Mouse (Mus musculus) ES-E14 (cell line): Measurements from ENCODE around the gene Polg. TPM values are rescaled to one million over a fixed set of nuclear protein-coding genes. Genes with fewer than 3 reads are reported as not detected.

Source experiments
- DNase-seq: peaks from one replicate; pipeline ENCODE4 v3.0.0-alpha.2; 2013; ENCODE audit warnings: low read depth, low spot score
- H3K27ac ChIP-seq: 2 replicates; pipeline ENCODE4 v1.5.1; 2012; ENCODE audit warnings: low read depth, mild to moderate bottlenecking, low read length, moderate library complexity, mixed read lengths; ENCODE audit not compliant: poor library complexity, insufficient read depth, severe bottlenecking
- H3K36me3 ChIP-seq: 2 replicates; pipeline ENCODE4 v1.6.1; 2012; ENCODE audit warnings: mild to moderate bottlenecking, low read length, moderate library complexity, mixed read lengths; ENCODE audit not compliant: control insufficient read depth, poor library complexity, insufficient read depth, severe bottlenecking
- H3K4me1 ChIP-seq, 2 experiments: fragments of 150-350 bp in 1 of 2; sonication (generic) in 1 of 2; 2 replicates each; pipeline ENCODE4 v1.6.1; 2012; ENCODE audit warnings: low read length in 2 of 2, mild to moderate bottlenecking in 1 of 2, mixed read lengths in 1 of 2; ENCODE audit not compliant: control insufficient read depth in 2 of 2, insufficient read depth in 2 of 2, poor library complexity in 1 of 2
- H3K4me3 ChIP-seq, 2 experiments: fragments of 150-350 bp in 1 of 2; sonication (generic) in 1 of 2; 2 replicates each; pipeline ENCODE4 v1.5.1; 2012; ENCODE audit warnings: low read length in 2 of 2, low read depth in 1 of 2, mild to moderate bottlenecking in 1 of 2, mixed read lengths in 1 of 2; ENCODE audit not compliant: insufficient read depth in 1 of 2, poor library complexity in 1 of 2, severe bottlenecking in 1 of 2
- H3K9ac ChIP-seq: 2 replicates; pipeline ENCODE4 v1.6.1; 2012; ENCODE audit warnings: low read depth, mild to moderate bottlenecking, low read length, mixed read lengths; ENCODE audit not compliant: poor library complexity, insufficient read depth, severe bottlenecking
- H3K9me3 ChIP-seq: fragments of 150-350 bp; sonication (generic); 2 replicates; pipeline ENCODE4 v1.6.1; 2012; ENCODE audit warnings: low read depth, mild to moderate bottlenecking, low read length; ENCODE audit not compliant: control insufficient read depth, insufficient read depth
- CHD2 ChIP-seq: IDR thresholded peaks from 2 replicates; pipeline ENCODE4 v1.6.1; 2014; ENCODE audit warnings: mild to moderate bottlenecking, low read depth, low read length, inconsistent platforms
- HCFC1 ChIP-seq: IDR thresholded peaks from 2 replicates; pipeline ENCODE4 v1.6.1; 2012; ENCODE audit warnings: low read length, inconsistent platforms, borderline replicate concordance; ENCODE audit not compliant: insufficient read depth
- MAFK ChIP-seq: IDR thresholded peaks from 2 replicates; pipeline ENCODE4 v1.6.1; 2014; ENCODE audit warnings: mild to moderate bottlenecking, low read depth, low read length, inconsistent platforms; ENCODE audit not compliant: insufficient read depth
- ZC3H11A ChIP-seq: IDR thresholded peaks from 2 replicates; pipeline ENCODE4 v1.6.1; 2012; ENCODE audit warnings: low read depth, mild to moderate bottlenecking, inconsistent platforms, low read length, borderline replicate concordance
- ZNF384 ChIP-seq: IDR thresholded peaks from 2 replicates; pipeline ENCODE4 v1.6.1; 2012; ENCODE audit warnings: low read depth, low read length, inconsistent platforms
- in situ Hi-C, 2 experiments: fragments of 600-800 bp; cut with MboI; formaldehyde crosslinking; loops; one replicate each; pipeline ENCODE4 v1.15.1; 2025; ENCODE audit warnings: low sequenced_read_pairs in 2 of 2, inconsistent platforms in 1 of 2; ENCODE audit not compliant: unreplicated experiment in 2 of 2
- total RNA-seq: library from RNA; depleted of rRNA; stranded (reverse); fragments of 300-350 nt; gene quantifications from 2 replicates; pipeline ENCODE4 v1.2.3, GENCODE M21; 2012

The Polg gene
- total RNA-seq, 1 experiment = 163 TPM

DNA sequence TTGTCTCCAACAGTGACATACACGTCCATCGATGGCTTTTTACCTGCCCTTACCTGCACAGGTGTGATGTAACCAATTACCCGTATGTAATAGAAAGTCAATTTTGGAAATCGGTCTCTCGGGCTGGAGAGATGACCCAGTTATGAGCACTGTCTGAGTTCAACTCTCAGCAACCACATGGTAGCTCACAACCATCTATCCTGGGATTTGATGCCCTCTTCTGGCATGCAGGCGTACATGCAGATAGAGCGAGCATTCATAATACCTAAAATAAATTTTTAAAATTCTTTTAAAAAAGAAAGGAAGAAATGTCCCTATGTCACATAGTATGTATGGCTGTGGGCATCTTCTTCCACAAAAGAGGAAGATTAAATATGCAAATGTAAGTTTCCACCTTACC lies 5.3 kb upstream of the Polg start:
- DNase-seq = no peak
- TF ChIP-seq ZC3H11A (no peak), CHD2 (no peak), MAFK (no peak), HCFC1 (no peak), ZNF384 (no peak)
- Histone ChIP-seq H3K4me3 (no peak overlapping the region), H3K36me3 (peaks cover 7% of the 10 kb centered on the region; the same call in 1 of the 2 replicates), H3K9ac (0 out of 2 replicates have a peak overlapping the region, but pooled peaks have one; percentile 28), H3K27ac (no peak overlapping the region), H3K4me1 (peaks cover 8 to 41% of the 10 kb centered on the region in 2 experiments), H3K9me3 (no peaks in the 10 kb centered on the region)
- in situ Hi-C loops = no loop called here

DNA sequence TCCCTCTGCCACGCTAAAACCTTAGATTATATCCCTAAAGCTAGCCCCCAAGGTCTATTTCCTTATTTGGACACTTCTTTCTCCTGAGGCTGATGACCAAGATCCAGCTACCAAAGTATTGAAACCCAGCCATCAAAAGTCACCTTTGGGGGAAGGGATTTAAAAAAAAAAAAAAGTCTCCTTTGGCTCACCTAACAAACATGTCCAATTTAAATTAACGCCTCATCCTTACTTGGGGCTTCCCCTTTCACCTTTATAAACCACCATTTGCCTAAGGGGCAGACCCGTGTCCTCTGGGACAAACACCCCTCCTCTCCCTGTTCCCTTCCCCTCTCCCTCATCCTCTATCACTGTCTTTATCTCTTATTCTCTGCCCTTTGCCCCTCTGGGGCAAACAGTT lies 4.6 kb upstream of the Polg start:
- DNase-seq = no peak
- Histone ChIP-seq H3K9ac (no peak overlapping the region), H3K27ac (no peak overlapping the region), H3K36me3 (peaks cover 5% of the 10 kb centered on the region; the same call in 1 of the 2 replicates), H3K9me3 (no peaks in the 10 kb centered on the region), H3K4me1 (peaks cover 2 to 37% of the 10 kb centered on the region in 2 experiments; a peak in 3 of 4 replicates), H3K4me3 (no peak overlapping the region)
- in situ Hi-C loops = no loop called here
- no peak for TF ChIP-seq ZNF384
- no peak for TF ChIP-seq CHD2
- TF ChIP-seq MAFK = no peak
- no peak for TF ChIP-seq HCFC1
- TF ChIP-seq ZC3H11A = no peak

- Histone ChIP-seq H3K4me1 (peaks cover 2 to 32% of the 10 kb centered on the region in 2 experiments; a peak in 3 of 4 replicates), H3K4me3 (no peak overlapping the region), H3K27ac (no peak overlapping the region), H3K9ac (no peak overlapping the region), H3K36me3 (peaks cover 6% of the 10 kb centered on the region; the same call in 1 of the 2 replicates), H3K9me3 (no peaks in the 10 kb centered on the region)
- no peak for TF ChIP-seq ZNF384
- no peak for TF ChIP-seq CHD2
- TF ChIP-seq ZC3H11A = no peak
- TF ChIP-seq HCFC1 = no peak
- TF ChIP-seq MAFK = no peak
- no peak for DNase-seq
- in situ Hi-C loops = no loop called here
Observed at GRCm38 (mm10) chr7:79469766-79470165, 3.6 kb upstream of the Polg start.

GRCm38 (mm10) chr7:79468994-79469393 lies 2.8 kb upstream of the Polg start:
- TF ChIP-seq MAFK (no peak), CHD2 (no peak), ZNF384 (no peak), HCFC1 (no peak), ZC3H11A (no peak)
- H3K27ac ChIP-seq = no peak overlapping the region
- H3K4me1 ChIP-seq = peaks cover 2 to 25% of the 10 kb centered on the region in 2 experiments
- in situ Hi-C loops = no loop called here
- peaks cover 8% of the 10 kb centered on the region for H3K36me3 ChIP-seq
- no peak for DNase-seq
- no peak overlapping the region for H3K9ac ChIP-seq
- H3K4me3 ChIP-seq = no peak overlapping the region
- H3K9me3 ChIP-seq = no peaks in the 10 kb centered on the region

DNA sequence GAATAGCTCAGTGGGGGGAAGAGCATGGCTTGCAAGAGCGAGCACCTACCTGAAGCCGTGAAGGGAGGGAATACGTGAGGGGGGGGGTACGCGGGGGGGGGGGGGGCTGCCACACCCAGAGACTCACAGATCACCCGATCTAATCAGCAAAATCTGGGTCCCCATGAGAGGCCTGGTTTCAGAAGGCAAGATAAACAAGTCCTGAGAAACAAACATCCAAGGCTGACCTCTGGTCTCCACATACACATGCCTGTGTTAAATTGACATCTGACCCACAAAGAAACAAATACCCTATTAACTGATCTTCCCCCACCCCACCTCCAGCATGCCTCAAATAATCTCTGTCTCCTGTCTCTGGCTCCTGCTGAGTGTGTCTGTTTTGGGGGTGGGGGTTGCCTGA lies 1.8 kb upstream of the Polg start:
- no peak overlapping the region for H3K9ac ChIP-seq
- DNase-seq = no peak
- peaks cover 15% of the 10 kb centered on the region for H3K36me3 ChIP-seq
- H3K4me1 ChIP-seq = peaks cover 2 to 23% of the 10 kb centered on the region in 2 experiments; a peak in 3 of 4 replicates
- TF ChIP-seq ZC3H11A (no peak), HCFC1 (no peak), CHD2 (no peak), MAFK (no peak), ZNF384 (no peak)
- in situ Hi-C loops = no loop called here
- H3K27ac ChIP-seq = no peak overlapping the region
- no peak overlapping the region for H3K4me3 ChIP-seq
- H3K9me3 ChIP-seq = no peaks in the 10 kb centered on the region
